Mouse (Mus musculus) C2C12 (cell line): ENCODE data around the gene Dach1.

Experiments
- CEBPB ChIP-seq: IDR thresholded peaks from one replicate; pipeline ENCODE4 v1.6.1; 2011; ENCODE audit warnings: low read depth, mild to moderate bottlenecking, control low read depth, moderate library complexity
- CTCF ChIP-seq: IDR thresholded peaks from one replicate; pipeline ENCODE4 v1.5.1; 2011; ENCODE audit not compliant: control insufficient read depth, insufficient read depth, insufficient read length
- MAX ChIP-seq: IDR thresholded peaks from one replicate; pipeline ENCODE4 v1.6.1; 2011; ENCODE audit warnings: mild to moderate bottlenecking, control low read depth
- MYOD1 ChIP-seq: IDR thresholded peaks from one replicate; pipeline ENCODE4 v1.6.1; 2011; ENCODE audit warnings: low read depth; ENCODE audit not compliant: control insufficient read depth, insufficient read length
- USF1 ChIP-seq: IDR thresholded peaks from one replicate; pipeline ENCODE4 v1.6.1; 2011; ENCODE audit warnings: low read depth, mild to moderate bottlenecking, control low read depth, moderate library complexity

DNA sequence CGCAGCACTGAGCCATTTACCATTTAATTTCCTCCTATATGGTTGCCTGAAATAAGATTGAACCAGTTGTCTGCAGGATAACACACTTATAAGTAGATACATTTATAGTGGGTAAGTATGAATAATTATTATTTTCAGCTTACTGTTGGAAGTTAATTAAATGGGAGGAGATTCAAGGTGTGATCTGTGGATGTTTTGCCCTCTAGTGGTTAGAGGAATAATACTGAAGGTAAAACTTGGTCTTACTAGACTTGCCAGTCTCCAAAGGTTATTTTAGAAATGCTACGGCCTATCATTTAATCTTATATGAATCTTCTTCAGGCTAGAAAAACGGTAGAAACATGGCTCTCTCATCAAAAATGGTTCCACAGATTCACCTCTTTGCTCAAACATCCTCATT, 339.7 kb downstream of the Dach1 start:
- no peak for TF ChIP-seq CTCF
- TF ChIP-seq MAX: no peak
- TF ChIP-seq MYOD1: no peak
- no peak for TF ChIP-seq USF1
- no peak for TF ChIP-seq CEBPB
